Mouse (Mus musculus) kidney, embryonic 15.5 days (tissue): Measurements from ENCODE around the gene Glis1. TPM values are rescaled to one million over a fixed set of nuclear protein-coding genes. Genes with fewer than 3 reads are reported as not detected.

Source experiments
- ATAC-seq: fragments of 200-750 bp; cut with Nextera tagmentation; replicated peaks from 2 replicates; pipeline ENCODE4 v1.8.0; 2017; ENCODE audit warnings: moderate TSS enrichment; ENCODE audit not compliant: low FRiP score
- H3K27ac ChIP-seq: fragments of 300-500 bp; sonication (generic); 2 replicates; pipeline ENCODE4 v1.5.1; 2015; ENCODE audit warnings: mild to moderate bottlenecking, inconsistent platforms
- H3K27me3 ChIP-seq: fragments of 300-500 bp; sonication (generic); 2 replicates; pipeline ENCODE4 v1.6.1; 2015; ENCODE audit warnings: inconsistent platforms
- H3K36me3 ChIP-seq: fragments of 300-500 bp; sonication (generic); 2 replicates; pipeline ENCODE4 v1.6.1; 2015; ENCODE audit warnings: inconsistent platforms
- H3K4me1 ChIP-seq: fragments of 300-500 bp; sonication (generic); 2 replicates; pipeline ENCODE4 v1.6.1; 2015; ENCODE audit warnings: inconsistent platforms
- H3K4me2 ChIP-seq: fragments of 300-500 bp; sonication (generic); 2 replicates; pipeline ENCODE4 v1.6.1; 2015; ENCODE audit warnings: moderate library complexity, mild to moderate bottlenecking, inconsistent platforms
- H3K4me3 ChIP-seq: fragments of 300-500 bp; sonication (generic); replicated peaks from 2 replicates; pipeline ENCODE4 v1.5.1; 2015; ENCODE audit warnings: mild to moderate bottlenecking, inconsistent platforms
- H3K9ac ChIP-seq: fragments of 300-500 bp; sonication (generic); 2 replicates; pipeline ENCODE4 v1.6.1; 2015; ENCODE audit warnings: mild to moderate bottlenecking, inconsistent platforms
- H3K9me3 ChIP-seq: fragments of 300-500 bp; sonication (generic); replicated peaks from 2 replicates; pipeline ENCODE4 v1.6.1; 2016; ENCODE audit warnings: inconsistent platforms
- WGBS: fragments of 180-500 bp; shearing (Covaris S2); methylation state at CpG from one replicate; pipeline ENCODE4 v1.1.7; 2015; ENCODE audit warnings: mixed read lengths; 5-methylcytosine and 5-hydroxymethylcytosine counted together
- polyA plus RNA-seq: library from polyadenylated mRNA; unstranded; fragments of >200 nt; fragmentation: Nextera tagmentation; extraction: Ambion mirVana; gene quantifications from 2 replicates; pipeline ENCODE4 v1.2.1, GENCODE M21; 2015

Glis1 gene
- polyA plus RNA-seq, 1 experiment from 2014 or later, result 6.4 TPM

GRCm38 (mm10) chr4:107484221-107484575 lies 49.8 kb downstream of the Glis1 start:
- Histone ChIP-seq H3K4me2 (no peak overlapping the region), H3K4me1 (0 out of 2 replicates have a peak, but pooled peaks cover 11% of the 10 kb centered on the region), H3K27me3 (peaks cover 9% of the 10 kb centered on the region), H3K4me3 (no peak overlapping the region), H3K9ac (no peak overlapping the region), H3K36me3 (no peaks in the 10 kb centered on the region), H3K27ac (no peak overlapping the region), H3K9me3 (no peaks in the 10 kb centered on the region)
- 92% methylated on average over 4 of the region's 4 CpGs for WGBS
- no peak for ATAC-seq

GRCm38 (mm10) chr4:107485903-107486302 lies 51.5 kb downstream of the Glis1 start:
- no peaks in the 10 kb centered on the region for H3K9me3 ChIP-seq
- H3K27ac ChIP-seq, result no peak overlapping the region
- no peak overlapping the region for H3K4me2 ChIP-seq
- 73% methylated on average over 5 of the region's 5 CpGs for WGBS
- H3K36me3 ChIP-seq, result no peaks in the 10 kb centered on the region
- H3K9ac ChIP-seq, result no peak overlapping the region
- H3K4me1 ChIP-seq, result 0 out of 2 replicates have a peak, but pooled peaks cover 8% of the 10 kb centered on the region
- H3K4me3 ChIP-seq, result no peak overlapping the region
- H3K27me3 ChIP-seq, result peaks cover 6% of the 10 kb centered on the region
- ATAC-seq, result no peak

- no peak overlapping the region for H3K9ac ChIP-seq
- H3K4me2 ChIP-seq, result no peak overlapping the region
- H3K36me3 ChIP-seq, result no peaks in the 10 kb centered on the region
- H3K4me1 ChIP-seq, result 0 out of 2 replicates have a peak, but pooled peaks cover 4% of the 10 kb centered on the region
- ATAC-seq, result no peak
- no peaks in the 10 kb centered on the region for H3K9me3 ChIP-seq
- no peak overlapping the region for H3K27ac ChIP-seq
- peaks cover 6% of the 10 kb centered on the region for H3K27me3 ChIP-seq
- WGBS, result 84% methylated on average over 20 of the region's 20 CpGs
- no peak overlapping the region for H3K4me3 ChIP-seq
Observed at GRCm38 (mm10) chr4:107489121-107489840, 54.9 kb downstream of the Glis1 start.

- Histone ChIP-seq H3K36me3 (no peaks in the 10 kb centered on the region), H3K27me3 (no peaks in the 10 kb centered on the region), H3K4me1 (0 out of 2 replicates have a peak, but pooled peaks cover 4% of the 10 kb centered on the region), H3K27ac (no peak overlapping the region), H3K4me2 (no peak overlapping the region), H3K4me3 (no peak overlapping the region), H3K9ac (no peak overlapping the region), H3K9me3 (no peaks in the 10 kb centered on the region)
- ATAC-seq, result no peak
- 70% methylated on average over 5 of the region's 5 CpGs for WGBS
Observed at GRCm38 (mm10) chr4:107492991-107493390, 58.6 kb downstream of the Glis1 start.

- ATAC-seq, result no peak
- no peak overlapping the region for H3K4me3 ChIP-seq
- H3K9me3 ChIP-seq, result no peaks in the 10 kb centered on the region
- H3K27me3 ChIP-seq, result no peaks in the 10 kb centered on the region
- no peak overlapping the region for H3K4me2 ChIP-seq
- H3K27ac ChIP-seq, result no peak overlapping the region
- WGBS, result 80% methylated on average over 9 of the region's 9 CpGs
- no peaks in the 10 kb centered on the region for H3K4me1 ChIP-seq
- H3K9ac ChIP-seq, result no peak overlapping the region
- H3K36me3 ChIP-seq, result no peaks in the 10 kb centered on the region
Observed at GRCm38 (mm10) chr4:107495751-107496430, 61.5 kb downstream of the Glis1 start.

- H3K36me3 ChIP-seq, result no peaks in the 10 kb centered on the region
- no peak for ATAC-seq
- H3K27ac ChIP-seq, result no peak overlapping the region
- H3K27me3 ChIP-seq, result no peaks in the 10 kb centered on the region
- H3K9ac ChIP-seq, result no peak overlapping the region
- peaks cover 8% of the 10 kb centered on the region for H3K4me1 ChIP-seq
- 77% methylated on average over 18 of the region's 18 CpGs for WGBS
- no peak overlapping the region for H3K4me2 ChIP-seq
- H3K9me3 ChIP-seq, result no peaks in the 10 kb centered on the region
- no peak overlapping the region for H3K4me3 ChIP-seq
Observed at GRCm38 (mm10) chr4:107497430-107497935, 63.1 kb downstream of the Glis1 start.

- 61% methylated on average over 10 of the region's 10 CpGs for WGBS
- Histone ChIP-seq H3K4me1 (peaks cover 11% of the 10 kb centered on the region), H3K9ac (no peak overlapping the region), H3K4me3 (no peak overlapping the region), H3K27ac (peak overlapping the region; percentile 45; the same call in 1 of the 2 replicates), H3K27me3 (no peaks in the 10 kb centered on the region), H3K9me3 (no peaks in the 10 kb centered on the region), H3K4me2 (no peak overlapping the region), H3K36me3 (no peaks in the 10 kb centered on the region)
- no peak for ATAC-seq
Observed at GRCm38 (mm10) chr4:107502601-107503051, 68.2 kb downstream of the Glis1 start.

- no peak for ATAC-seq
Observed at GRCm38 (mm10) chr4:107514981-107515380, 80.6 kb downstream of the Glis1 start.

GRCm38 (mm10) chr4:107515626-107516025 lies 81.2 kb downstream of the Glis1 start:
- H3K9me3 ChIP-seq, result no peaks in the 10 kb centered on the region
- H3K4me2 ChIP-seq, result no peak overlapping the region
- no peak for ATAC-seq
- H3K36me3 ChIP-seq, result no peaks in the 10 kb centered on the region
- 88% methylated on average over 7 of the region's 7 CpGs for WGBS
- no peak overlapping the region for H3K9ac ChIP-seq
- no peak overlapping the region for H3K4me3 ChIP-seq
- no peaks in the 10 kb centered on the region for H3K27me3 ChIP-seq
- no peaks in the 10 kb centered on the region for H3K4me1 ChIP-seq
- H3K27ac ChIP-seq, result no peak overlapping the region

More at GRCm38 (mm10) chr4:107514981-107515380, 80.6 kb downstream of the Glis1 start:
- H3K27ac ChIP-seq, result no peak overlapping the region
- H3K27me3 ChIP-seq, result no peaks in the 10 kb centered on the region
- no peaks in the 10 kb centered on the region for H3K4me1 ChIP-seq
- no peaks in the 10 kb centered on the region for H3K9me3 ChIP-seq
- H3K36me3 ChIP-seq, result no peaks in the 10 kb centered on the region
- no peak overlapping the region for H3K9ac ChIP-seq
- whole genome bisulfite sequencing, result 89% methylated on average over 11 of the region's 11 CpGs
- H3K4me2 ChIP-seq, result no peak overlapping the region
- H3K4me3 ChIP-seq, result no peak overlapping the region

- ATAC-seq, result no peak
- H3K27me3 ChIP-seq, result no peaks in the 10 kb centered on the region
- H3K27ac ChIP-seq, result no peak overlapping the region
- H3K9ac ChIP-seq, result no peak overlapping the region
- 80% methylated on average over 11 of the region's 11 CpGs for WGBS
- H3K9me3 ChIP-seq, result no peaks in the 10 kb centered on the region
- H3K4me3 ChIP-seq, result no peak overlapping the region
- H3K36me3 ChIP-seq, result no peaks in the 10 kb centered on the region
- H3K4me2 ChIP-seq, result no peak overlapping the region
- peaks cover 10% of the 10 kb centered on the region for H3K4me1 ChIP-seq
Observed at GRCm38 (mm10) chr4:107518766-107519165, 84.4 kb downstream of the Glis1 start.

GRCm38 (mm10) chr4:107520071-107520470 lies 85.7 kb downstream of the Glis1 start:
- H3K4me2 ChIP-seq, result no peak overlapping the region

GRCm38 (mm10) chr4:107520816-107521215 lies 86.4 kb downstream of the Glis1 start:
- Histone ChIP-seq H3K36me3 (no peaks in the 10 kb centered on the region), H3K27ac (no peak overlapping the region), H3K4me1 (peaks cover 17% of the 10 kb centered on the region), H3K4me2 (no peak overlapping the region), H3K9ac (no peak overlapping the region), H3K9me3 (no peaks in the 10 kb centered on the region), H3K27me3 (no peaks in the 10 kb centered on the region), H3K4me3 (no peak overlapping the region)
- ATAC-seq, result no peak
- 58% methylated on average over 4 of the region's 5 CpGs for WGBS

More at GRCm38 (mm10) chr4:107520071-107520470, 85.7 kb downstream of the Glis1 start:
- Histone ChIP-seq H3K9me3 (no peaks in the 10 kb centered on the region), H3K4me1 (peaks cover 17% of the 10 kb centered on the region), H3K27me3 (no peaks in the 10 kb centered on the region), H3K9ac (no peak overlapping the region), H3K4me3 (no peak overlapping the region), H3K36me3 (no peaks in the 10 kb centered on the region), H3K27ac (no peak overlapping the region)
- 88% methylated on average over 5 of the region's 5 CpGs for WGBS
- no peak for ATAC-seq
